Comparison of ENCODE assay signal across 7 mouse cellular contexts in the genomic region with DNA sequence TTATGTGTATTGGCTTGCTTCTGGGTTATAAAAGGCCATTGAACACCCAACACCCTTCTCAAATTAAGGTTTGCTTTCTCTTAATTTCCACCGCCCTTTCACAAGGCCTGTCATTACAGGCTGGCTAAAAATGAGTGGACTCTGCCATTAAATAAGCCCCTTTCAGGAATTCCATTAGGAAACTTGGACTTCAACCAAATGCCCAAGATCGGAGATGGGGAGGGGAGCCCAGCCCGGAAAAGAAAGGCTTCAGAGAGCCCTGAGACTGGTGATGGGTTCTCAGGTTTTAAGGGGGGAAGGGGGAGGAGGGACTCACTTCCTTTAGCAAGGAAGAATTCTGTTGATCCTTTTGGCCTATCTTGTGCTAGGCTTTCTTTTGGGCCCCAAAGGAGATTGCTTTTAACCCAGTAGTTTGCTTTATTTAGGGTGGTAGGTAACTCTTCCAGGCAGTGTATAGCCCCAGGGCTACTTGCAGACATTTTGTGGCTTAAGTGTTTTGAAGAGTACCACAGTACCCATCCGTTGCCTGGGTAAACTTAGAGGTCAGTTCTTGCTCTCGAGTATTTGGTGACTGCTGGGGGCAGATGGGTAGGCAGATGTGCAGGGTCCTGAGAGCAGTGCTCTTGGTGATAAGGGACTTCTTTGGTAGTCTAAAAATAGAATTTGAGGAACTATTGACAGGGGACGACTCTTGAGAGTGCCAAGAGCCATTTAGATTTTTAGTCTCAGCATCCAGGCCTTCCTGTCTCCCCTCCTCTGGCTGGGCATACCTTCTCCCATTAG. TPM values are rescaled to one million over a fixed set of nuclear protein-coding genes. Genes with fewer than 3 reads are reported as not detected.
DNase-seq lines count a peak whose midpoint lies in the region; ATAC-seq lines count a peak whose summit lies in the region.

No protein-coding gene starts in this region.

- no peaks in the 10 kb centered on the region for H3K27me3 ChIP-seq in midbrain, embryonic 11.5 days (ENCODE audit: control insufficient read depth, insufficient read depth, low read length)
- no peaks in the 10 kb centered on the region for H3K27me3 ChIP-seq in midbrain, embryonic 16.5 days (ENCODE audit: control insufficient read depth, insufficient read depth, low read depth, low read length)
- H3K27me3 ChIP-seq in embryonic facial prominence, embryonic 12.5 days = no peaks in the 10 kb centered on the region
- no peaks in the 10 kb centered on the region for H3K27me3 ChIP-seq in limb, embryonic 10.5 days (ENCODE audit: low read depth, poor library complexity, severe bottlenecking)
- H3K27me3 ChIP-seq in neural tube, embryonic 14.5 days (ENCODE audit: control insufficient read depth, insufficient read depth, low read length) = no peaks in the 10 kb centered on the region

- H3K27ac ChIP-seq in midbrain, embryonic 11.5 days (ENCODE audit: low read depth, low read length) = no peak overlapping the region
- no peak overlapping the region for H3K27ac ChIP-seq in midbrain, embryonic 16.5 days (ENCODE audit: low read length)
- H3K27ac ChIP-seq in embryonic facial prominence, embryonic 12.5 days = peak overlapping the region; percentile 73
- H3K27ac ChIP-seq in limb, embryonic 10.5 days = peak overlapping the region; percentile 51; the same call in 1 of the 2 replicates
- 0 out of 2 replicates have a peak overlapping the region, but pooled peaks have one; percentile 35 for H3K27ac ChIP-seq in neural tube, embryonic 14.5 days (ENCODE audit: low read depth, low read length)

- H3K36me3 ChIP-seq in midbrain, embryonic 11.5 days (ENCODE audit: control insufficient read depth, insufficient read depth, low read length) = no peaks in the 10 kb centered on the region
- H3K36me3 ChIP-seq in midbrain, embryonic 16.5 days (ENCODE audit: control insufficient read depth, insufficient read depth, low read length) = peaks cover 9% of the 10 kb centered on the region; the same call in 1 of the 2 replicates
- H3K36me3 ChIP-seq in embryonic facial prominence, embryonic 12.5 days = no peaks in the 10 kb centered on the region
- no peaks in the 10 kb centered on the region for H3K36me3 ChIP-seq in limb, embryonic 10.5 days
- H3K36me3 ChIP-seq in neural tube, embryonic 14.5 days (ENCODE audit: control insufficient read depth, insufficient read depth, low read length) = 0 out of 2 replicates have a peak, but pooled peaks cover 3% of the 10 kb centered on the region

- H3K9ac ChIP-seq in midbrain, embryonic 11.5 days (ENCODE audit: low read length) = no peak overlapping the region
- H3K9ac ChIP-seq in midbrain, embryonic 16.5 days (ENCODE audit: low read depth, low read length) = no peak overlapping the region
- H3K9ac ChIP-seq in embryonic facial prominence, embryonic 12.5 days = no peak overlapping the region
- H3K9ac ChIP-seq in neural tube, embryonic 14.5 days (replicated peaks; ENCODE audit: low read depth, low read length) = no peak overlapping the region

- peaks cover 21% of the 10 kb centered on the region for H3K4me1 ChIP-seq in midbrain, embryonic 11.5 days (ENCODE audit: control insufficient read depth, insufficient read depth, low read length)
- peaks cover 42% of the 10 kb centered on the region for H3K4me1 ChIP-seq in midbrain, embryonic 16.5 days (ENCODE audit: control insufficient read depth, insufficient read depth, low read length)
- H3K4me1 ChIP-seq in embryonic facial prominence, embryonic 12.5 days = peaks cover 70% of the 10 kb centered on the region
- peaks cover 95% of the 10 kb centered on the region for H3K4me1 ChIP-seq in limb, embryonic 10.5 days
- peaks cover 29% of the 10 kb centered on the region for H3K4me1 ChIP-seq in neural tube, embryonic 14.5 days (ENCODE audit: control insufficient read depth, insufficient read depth, low read length)

- no peak overlapping the region for H3K4me2 ChIP-seq in midbrain, embryonic 11.5 days
- H3K4me2 ChIP-seq in midbrain, embryonic 16.5 days (ENCODE audit: low read length) = no peak overlapping the region
- H3K4me2 ChIP-seq in embryonic facial prominence, embryonic 12.5 days (replicated peaks) = no peak overlapping the region
- no peak overlapping the region for H3K4me2 ChIP-seq in neural tube, embryonic 14.5 days (ENCODE audit: low read depth, low read length)

- no peak overlapping the region for H3K4me3 ChIP-seq in midbrain, embryonic 11.5 days (ENCODE audit: low read depth, low read length)
- H3K4me3 ChIP-seq in midbrain, embryonic 16.5 days (ENCODE audit: low read depth, low read length) = no peak overlapping the region
- H3K4me3 ChIP-seq in embryonic facial prominence, embryonic 12.5 days = no peak overlapping the region
- H3K4me3 ChIP-seq in limb, embryonic 10.5 days = no peak overlapping the region
- H3K4me3 ChIP-seq in neural tube, embryonic 14.5 days (ENCODE audit: low read depth, low read length) = no peak overlapping the region

- DNase-seq in midbrain, embryonic 11.5 days (ENCODE audit: low spot score, missing footprints) = peak; percentile 57
- DNase-seq in limb, embryonic 10.5 days (ENCODE audit: low spot score) = no peak
- no peak for DNase-seq in retina, embryonic 14.5 days (ENCODE audit: low spot score)
- no peak for DNase-seq in embryo, embryonic 10.5 days (ENCODE audit: low spot score)

- WGBS in midbrain, embryonic 11.5 days = 72% methylated on average over 6 of the region's 6 CpGs
- WGBS in midbrain, embryonic 16.5 days = 46% methylated on average over 6 of the region's 6 CpGs
- WGBS in embryonic facial prominence, embryonic 12.5 days = 29% methylated on average over 6 of the region's 6 CpGs
- WGBS in limb, embryonic 10.5 days = 63% methylated on average over 6 of the region's 6 CpGs
- WGBS in neural tube, embryonic 14.5 days = 54% methylated on average over 6 of the region's 6 CpGs

- H3K9me3 ChIP-seq in midbrain, embryonic 11.5 days (ENCODE audit: control insufficient read depth, low read length) = no peaks in the 10 kb centered on the region
- H3K9me3 ChIP-seq in midbrain, embryonic 16.5 days (replicated peaks; ENCODE audit: control insufficient read depth, low read length, poor library complexity, severe bottlenecking) = no peaks in the 10 kb centered on the region
- H3K9me3 ChIP-seq in embryonic facial prominence, embryonic 12.5 days = no peaks in the 10 kb centered on the region
- H3K9me3 ChIP-seq in limb, embryonic 10.5 days (replicated peaks) = no peaks in the 10 kb centered on the region
- H3K9me3 ChIP-seq in neural tube, embryonic 14.5 days (ENCODE audit: control insufficient read depth, low read length) = no peaks in the 10 kb centered on the region

- ATAC-seq in midbrain, embryonic 11.5 days (ENCODE audit: low FRiP score) = no peak
- ATAC-seq in midbrain, embryonic 16.5 days = no peak
- ATAC-seq in embryonic facial prominence, embryonic 12.5 days (ENCODE audit: insufficient number of reproducible peaks, insufficient read depth, low FRiP score, low TSS enrichment) = no peak
- no peak for ATAC-seq in neural tube, embryonic 14.5 days (ENCODE audit: low read depth)

RNA-seq across cellular contexts. Expression of gene Abcg1, which starts 13.1 kb away (rescaled TPM):
- polyA plus RNA-seq in midbrain, embryonic 11.5 days (2014; fragmentation: Nextera tagmentation; extraction: Ambion mirVana) = 10.4 TPM in 2 replicates
- 23.7 and 24.3 TPM in 2 replicates for polyA plus RNA-seq in midbrain, embryonic 16.5 days (2015; fragmentation: Nextera tagmentation; extraction: Ambion mirVana)
- 14.6 and 15.4 TPM in 2 replicates for polyA plus RNA-seq in embryonic facial prominence, embryonic 12.5 days (2016; fragmentation: Nextera tagmentation; extraction: Ambion mirVana)
- polyA plus RNA-seq in limb, embryonic 10.5 days (2016; fragmentation: Nextera tagmentation; extraction: Ambion mirVana) = 4.1 and 5.0 TPM in 2 replicates
- polyA plus RNA-seq in neural tube, embryonic 14.5 days (2014; fragmentation: Nextera tagmentation; extraction: Ambion mirVana) = 20.5 and 21.0 TPM in 2 replicates

RNA-seq across cellular contexts. Expression of gene Tff3, which starts 58.9 kb away (rescaled TPM):
- 0.50 and 1.7 TPM in 2 replicates for polyA plus RNA-seq in midbrain, embryonic 11.5 days (2014; fragmentation: Nextera tagmentation; extraction: Ambion mirVana)
- 0.70 and 1.3 TPM in 2 replicates for polyA plus RNA-seq in midbrain, embryonic 16.5 days (2015; fragmentation: Nextera tagmentation; extraction: Ambion mirVana)
- not detected in 2 replicates for polyA plus RNA-seq in embryonic facial prominence, embryonic 12.5 days (2016; fragmentation: Nextera tagmentation; extraction: Ambion mirVana)
- not detected in 2 replicates for polyA plus RNA-seq in limb, embryonic 10.5 days (2016; fragmentation: Nextera tagmentation; extraction: Ambion mirVana)
- 1.9 TPM in 1 of 2 replicates, not detected in the other for polyA plus RNA-seq in neural tube, embryonic 14.5 days (2014; fragmentation: Nextera tagmentation; extraction: Ambion mirVana)

Comparison
In these comparisons a context has a peak if more than half of its experiments do, and no peak if none do; other contexts are left out.
1. H3K27ac ChIP-seq: peak in embryonic facial prominence, embryonic 12.5 days (single experiment), limb, embryonic 10.5 days (single experiment) and neural tube, embryonic 14.5 days (single experiment); none in midbrain, embryonic 11.5 days (single experiment) and midbrain, embryonic 16.5 days (single experiment).